Mouse (Mus musculus): ENCODE data around the gene Mrpl52. TPM values are rescaled to one million over a fixed set of nuclear protein-coding genes. Genes with fewer than 3 reads are reported as not detected.

The Mrpl52 gene
- total RNA-seq (2012; rRNA removed), result 137 and 272 TPM in 2 replicates

GRCm38 (mm10) chr14:54426689-54427398 is at the start of gene Mrpl52:
Gene Mrpl52, plus strand, starts transcription at chr14:54426909.
- peak; percentile 83 for DNase-seq (ENCODE audit: low read depth, low spot score)
- no peaks in the 10 kb centered on the region for H3K9me3 ChIP-seq (ENCODE audit: control insufficient read depth, insufficient read depth, low read depth, low read length)
- H3K27ac ChIP-seq (ENCODE audit: insufficient read depth, low read depth, low read length, poor library complexity, severe bottlenecking), result peak within 1 kb of the TSS; percentile 52
- in situ Hi-C loops (cut with MboI; ENCODE audit: low sequenced_read_pairs in 2 of 2, unreplicated experiment in 2 of 2), result no loop called here
- H3K36me3 ChIP-seq (ENCODE audit: control insufficient read depth, insufficient read depth, low read length, poor library complexity, severe bottlenecking), result peaks cover 7% of the 10 kb centered on the region
- TF ChIP-seq ZC3H11A (IDR thresholded peaks at IDR 0.05; ENCODE audit: borderline replicate concordance, low read depth, low read length) (peak; percentile 87), MAFK (IDR thresholded peaks at IDR 0.05; ENCODE audit: insufficient read depth, low read depth, low read length) (no peak), ZNF384 (IDR thresholded peaks at IDR 0.05; ENCODE audit: low read depth, low read length) (0 out of 2 replicates have a peak, but pooled peaks have one; percentile 13), CHD2 (IDR thresholded peaks at IDR 0.05; ENCODE audit: low read depth, low read length) (0 out of 2 replicates have a peak, but pooled peaks have one; percentile 34), HCFC1 (IDR thresholded peaks at IDR 0.05; ENCODE audit: borderline replicate concordance, insufficient read depth, low read length) (peak; percentile 74; the same call in 1 of the 2 replicates)
- peak within 1 kb of the TSS; percentile 79 to 88 for H3K4me3 ChIP-seq (ENCODE audit: insufficient read depth in 1 of 2, low read depth in 1 of 2, low read length in 2 of 2, poor library complexity in 1 of 2, severe bottlenecking in 1 of 2)
- peaks cover 3 to 10% of the 10 kb centered on the region in 2 experiments; a peak in 3 of 4 replicates for H3K4me1 ChIP-seq (ENCODE audit: control insufficient read depth in 2 of 2, insufficient read depth in 2 of 2, low read length in 2 of 2, poor library complexity in 1 of 2)
- H3K9ac ChIP-seq (ENCODE audit: insufficient read depth, low read depth, low read length, poor library complexity, severe bottlenecking), result peak within 1 kb of the TSS; percentile 88

DNA sequence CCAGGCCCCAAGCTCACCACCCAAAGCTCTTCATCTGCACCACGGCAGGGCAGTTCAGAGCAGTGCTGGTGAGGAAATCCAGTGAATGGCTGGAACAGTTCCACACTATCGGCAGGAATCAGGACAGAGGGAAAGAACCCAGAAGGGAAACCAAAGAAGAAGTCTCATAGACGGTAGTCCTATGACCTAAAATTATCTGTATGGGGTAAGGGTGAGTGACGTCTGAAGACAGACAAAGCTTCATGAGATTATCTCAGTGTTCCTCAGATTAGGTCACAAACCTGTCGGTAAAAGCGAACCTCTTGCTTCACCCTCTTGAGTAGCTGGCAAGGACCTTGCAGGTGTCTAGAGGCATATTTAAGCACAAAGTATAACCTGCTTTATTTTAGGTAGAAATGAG is 49.5 kb upstream of the Mrpl52 start:
- Histone ChIP-seq H3K27ac (ENCODE audit: insufficient read depth, low read depth, low read length, poor library complexity, severe bottlenecking) (no peak overlapping the region), H3K4me1 (ENCODE audit: control insufficient read depth in 2 of 2, insufficient read depth in 2 of 2, low read length in 2 of 2, poor library complexity in 1 of 2) (peaks cover 7 to 32% of the 10 kb centered on the region in 2 experiments; a peak in 2 of 4 replicates), H3K4me3 (ENCODE audit: insufficient read depth in 1 of 2, low read depth in 1 of 2, low read length in 2 of 2, poor library complexity in 1 of 2, severe bottlenecking in 1 of 2) (no peak overlapping the region), H3K9ac (ENCODE audit: insufficient read depth, low read depth, low read length, poor library complexity, severe bottlenecking) (no peak overlapping the region), H3K9me3 (ENCODE audit: control insufficient read depth, insufficient read depth, low read depth, low read length) (no peaks in the 10 kb centered on the region), H3K36me3 (ENCODE audit: control insufficient read depth, insufficient read depth, low read length, poor library complexity, severe bottlenecking) (peaks cover 57% of the 10 kb centered on the region)
- DNase-seq (ENCODE audit: low read depth, low spot score), result no peak
- in situ Hi-C loops (cut with MboI; ENCODE audit: low sequenced_read_pairs in 2 of 2, unreplicated experiment in 2 of 2), result loop anchor here in 1 of 2 experiments (25.0 kb wide), 1 partner anchor 110 kb away; the partner anchor contains the start of gene Rem2
- no peak for TF ChIP-seq ZNF384 (IDR thresholded peaks at IDR 0.05; ENCODE audit: low read depth, low read length)
- no peak for TF ChIP-seq HCFC1 (IDR thresholded peaks at IDR 0.05; ENCODE audit: borderline replicate concordance, insufficient read depth, low read length)
- no peak for TF ChIP-seq ZC3H11A (IDR thresholded peaks at IDR 0.05; ENCODE audit: borderline replicate concordance, low read depth, low read length)
- no peak for TF ChIP-seq MAFK (IDR thresholded peaks at IDR 0.05; ENCODE audit: insufficient read depth, low read depth, low read length)
- no peak for TF ChIP-seq CHD2 (IDR thresholded peaks at IDR 0.05; ENCODE audit: low read depth, low read length)

DNA sequence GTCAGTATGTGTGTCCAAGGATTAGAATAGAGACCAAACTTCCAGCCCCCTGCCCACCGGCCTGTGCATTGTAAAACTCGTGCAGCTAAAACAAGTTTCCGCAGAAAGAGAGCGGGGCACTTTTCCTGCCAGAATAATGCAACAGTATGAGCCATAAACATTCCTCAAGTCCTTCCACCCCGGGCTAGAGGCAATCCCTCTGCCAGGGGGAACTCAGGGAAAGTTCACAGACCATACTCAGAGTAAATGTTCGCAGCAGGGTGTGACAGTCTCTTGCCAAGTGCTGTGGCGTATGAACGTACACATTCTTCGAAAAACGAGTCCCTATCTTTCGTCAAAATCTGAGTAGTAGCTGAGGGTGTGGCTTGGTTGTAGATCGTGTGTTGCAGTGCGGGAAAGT is 47.1 kb upstream of the Mrpl52 start:
- Histone ChIP-seq H3K36me3 (ENCODE audit: control insufficient read depth, insufficient read depth, low read length, poor library complexity, severe bottlenecking) (peaks cover 40% of the 10 kb centered on the region), H3K9me3 (ENCODE audit: control insufficient read depth, insufficient read depth, low read depth, low read length) (no peaks in the 10 kb centered on the region), H3K9ac (ENCODE audit: insufficient read depth, low read depth, low read length, poor library complexity, severe bottlenecking) (no peak overlapping the region), H3K4me1 (ENCODE audit: control insufficient read depth in 2 of 2, insufficient read depth in 2 of 2, low read length in 2 of 2, poor library complexity in 1 of 2) (peaks cover 11 to 44% of the 10 kb centered on the region in 2 experiments; a peak in 3 of 4 replicates), H3K27ac (ENCODE audit: insufficient read depth, low read depth, low read length, poor library complexity, severe bottlenecking) (no peak overlapping the region), H3K4me3 (ENCODE audit: insufficient read depth in 1 of 2, low read depth in 1 of 2, low read length in 2 of 2, poor library complexity in 1 of 2, severe bottlenecking in 1 of 2) (no peak overlapping the region)
- DNase-seq (ENCODE audit: low read depth, low spot score), result no peak
- in situ Hi-C loops (cut with MboI; ENCODE audit: low sequenced_read_pairs in 2 of 2, unreplicated experiment in 2 of 2), result loop anchor here in 1 of 2 experiments (25.0 kb wide), 1 partner anchor 108 kb away; the partner anchor contains the start of gene Rem2
- TF ChIP-seq HCFC1 (IDR thresholded peaks at IDR 0.05; ENCODE audit: borderline replicate concordance, insufficient read depth, low read length) (no peak), ZC3H11A (IDR thresholded peaks at IDR 0.05; ENCODE audit: borderline replicate concordance, low read depth, low read length) (no peak), CHD2 (IDR thresholded peaks at IDR 0.05; ENCODE audit: low read depth, low read length) (no peak), MAFK (IDR thresholded peaks at IDR 0.05; ENCODE audit: insufficient read depth, low read depth, low read length) (no peak), ZNF384 (IDR thresholded peaks at IDR 0.05; ENCODE audit: low read depth, low read length) (no peak)

- H3K4me1 ChIP-seq (ENCODE audit: control insufficient read depth in 2 of 2, insufficient read depth in 2 of 2, low read length in 2 of 2, poor library complexity in 1 of 2), result peaks cover 11 to 46% of the 10 kb centered on the region in 2 experiments; a peak in 3 of 4 replicates
- no peak for DNase-seq (ENCODE audit: low read depth, low spot score)
- H3K9ac ChIP-seq (ENCODE audit: insufficient read depth, low read depth, low read length, poor library complexity, severe bottlenecking), result no peak overlapping the region
- no peak overlapping the region for H3K27ac ChIP-seq (ENCODE audit: insufficient read depth, low read depth, low read length, poor library complexity, severe bottlenecking)
- H3K9me3 ChIP-seq (ENCODE audit: control insufficient read depth, insufficient read depth, low read depth, low read length), result no peaks in the 10 kb centered on the region
- H3K4me3 ChIP-seq (ENCODE audit: insufficient read depth in 1 of 2, low read depth in 1 of 2, low read length in 2 of 2, poor library complexity in 1 of 2, severe bottlenecking in 1 of 2), result no peak overlapping the region
- peaks cover 36% of the 10 kb centered on the region for H3K36me3 ChIP-seq (ENCODE audit: control insufficient read depth, insufficient read depth, low read length, poor library complexity, severe bottlenecking)
- in situ Hi-C loops (cut with MboI; ENCODE audit: low sequenced_read_pairs in 2 of 2, unreplicated experiment in 2 of 2), result loop anchor here in 1 of 2 experiments (25.0 kb wide), 1 partner anchor 107 kb away; the partner anchor contains the start of gene Rem2
- TF ChIP-seq ZC3H11A (IDR thresholded peaks at IDR 0.05; ENCODE audit: borderline replicate concordance, low read depth, low read length), result no peak
- no peak for TF ChIP-seq HCFC1 (IDR thresholded peaks at IDR 0.05; ENCODE audit: borderline replicate concordance, insufficient read depth, low read length)
- TF ChIP-seq MAFK (IDR thresholded peaks at IDR 0.05; ENCODE audit: insufficient read depth, low read depth, low read length), result no peak
- no peak for TF ChIP-seq ZNF384 (IDR thresholded peaks at IDR 0.05; ENCODE audit: low read depth, low read length)
- no peak for TF ChIP-seq CHD2 (IDR thresholded peaks at IDR 0.05; ENCODE audit: low read depth, low read length)
Measured at GRCm38 (mm10) chr14:54380616-54381015, 46.1 kb upstream of the Mrpl52 start.
